Comparison of ENCODE assay signal across 8 mouse cellular contexts in the genomic region with DNA sequence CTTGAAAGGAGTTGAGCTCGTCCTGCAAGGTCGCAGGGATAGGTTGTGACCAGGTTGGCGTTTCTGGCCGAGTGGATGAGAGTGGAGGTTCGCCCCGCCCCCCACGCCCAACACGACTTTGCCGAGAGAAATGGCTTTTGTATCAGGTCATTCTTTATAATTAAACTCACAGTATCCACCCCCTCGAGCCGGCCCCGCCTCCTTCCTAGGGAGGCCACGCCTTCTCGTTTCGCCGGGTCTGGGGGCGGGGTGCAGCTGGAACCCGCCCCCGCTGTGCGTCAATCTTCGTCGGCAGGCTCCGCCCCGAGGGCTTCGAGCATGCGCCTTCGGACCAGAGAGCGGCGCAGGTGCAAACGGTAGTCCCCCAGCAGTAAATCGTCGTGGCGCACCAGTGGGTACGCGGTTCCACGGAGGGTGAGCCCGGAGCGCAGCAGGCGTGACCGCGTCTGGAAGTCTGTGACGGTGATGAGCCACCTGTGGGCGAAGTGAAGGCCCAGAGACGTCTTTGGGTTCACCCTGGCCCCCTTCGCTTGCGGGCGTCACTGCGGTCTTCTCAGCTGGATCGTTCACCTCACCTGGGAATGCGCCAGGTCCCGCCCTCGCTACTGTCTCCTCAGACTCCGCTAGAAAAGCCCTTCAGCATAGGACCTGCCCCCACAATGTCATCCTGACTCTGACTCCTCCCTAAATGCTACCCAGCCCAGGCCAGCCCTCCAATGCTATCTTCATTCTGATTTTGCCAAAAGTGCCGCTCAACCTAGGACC. TPM values are rescaled to one million over a fixed set of nuclear protein-coding genes. Genes with fewer than 3 reads are reported as not detected.
DNase-seq lines count a peak whose midpoint lies in the region; ATAC-seq and TF ChIP-seq lines count a peak whose summit lies in the region.

No protein-coding gene starts in this region.

- H3K4me3 ChIP-seq in hindbrain, embryonic 14.5 days (replicated peaks; ENCODE audit: low read length) = peak overlapping the region; percentile 43

- WGBS in hindbrain, embryonic 14.5 days = under 1% methylated on average over 54 of the region's 54 CpGs

- H3K27ac ChIP-seq in hindbrain, embryonic 14.5 days = peak overlapping the region; percentile 93

- CTCF ChIA-PET in Patski (lab: Charles Lee) = no interaction called here

- in situ Hi-C loops in Patski (cut with MboI; ENCODE audit: low pct_unique_long_range_greater_than_20kb) = loop anchor here (10.0 kb wide), 1 partner anchor 55 kb away; a partner anchor contains a TSS

- peaks cover 27% of the 10 kb centered on the region for H3K4me1 ChIP-seq in hindbrain, embryonic 14.5 days (replicated peaks; ENCODE audit: control insufficient read depth, insufficient read depth, low read length)

- POLR2A ChIA-PET in Patski (lab: Charles Lee) = interaction anchor here (0.6 to 1.2 kb wide), 2 partner anchors 23 to 88 kb away, joined by 4 read pairs; no protein-coding TSS in a partner anchor

- peak overlapping the region; percentile 84 for H3K4me2 ChIP-seq in hindbrain, embryonic 14.5 days (replicated peaks)

- H3K36me3 ChIP-seq in hindbrain, embryonic 14.5 days (replicated peaks; ENCODE audit: control insufficient read depth, insufficient read depth) = peaks cover 11% of the 10 kb centered on the region; the same call in 1 of the 2 replicates

- DNase-seq in Patski (ENCODE audit: low read depth, low spot score) = peak; percentile 42
- peak; percentile 97 to 98 for DNase-seq in cerebellum, postnatal 10 days
- peak; percentile 90 to 96 for DNase-seq in frontal cortex, postnatal 25 days (ENCODE audit: low spot score in 2 of 2)
- peak; percentile 97 for DNase-seq in hindbrain, embryonic 14.5 days (ENCODE audit: low spot score)
- peak; percentile 96 to 97 for DNase-seq in layer of hippocampus, postnatal 36 days
- DNase-seq in lung, postnatal 25 days (ENCODE audit: low spot score) = peak; percentile 91
- peak; percentile 96 for DNase-seq in retina, embryonic 14.5 days (ENCODE audit: low spot score)
- peak; percentile 87 to 88 for DNase-seq in thymus, postnatal 36 days

- H3K27me3 ChIP-seq in Patski = peaks cover 30% of the 10 kb centered on the region
- peaks cover 12% of the 10 kb centered on the region for H3K27me3 ChIP-seq in hindbrain, embryonic 14.5 days (ENCODE audit: control insufficient read depth, insufficient read depth, low read length)

- H3K9me3 ChIP-seq in hindbrain, embryonic 14.5 days (ENCODE audit: control insufficient read depth, low read length) = no peaks in the 10 kb centered on the region

- H3K9ac ChIP-seq in hindbrain, embryonic 14.5 days = peak overlapping the region; percentile 64

- no peak for TF ChIP-seq CTCF in Patski (IDR thresholded peaks at IDR 0.05)

- ATAC-seq in Patski = peak; percentile 68
- ATAC-seq in hindbrain, embryonic 14.5 days (ENCODE audit: low FRiP score) = peak; percentile 82

RNA-seq across cellular contexts. Expression of a gene that starts 23.8 kb away (rescaled TPM):
- polyA plus RNA-seq in Patski (2021) = 6.4 TPM
- polyA plus RNA-seq in hindbrain, embryonic 14.5 days (2014; fragmentation: Nextera tagmentation; extraction: Ambion mirVana) = 61.8 and 70.8 TPM in 2 replicates
- total RNA-seq in layer of hippocampus, postnatal 36 days (2021) = 10 to 100 TPM; 84.8 to 92.0 TPM

RNA-seq across cellular contexts. Expression of a gene that starts 25.5 kb away (rescaled TPM):
- polyA plus RNA-seq in Patski (2021) = 0.98 TPM
- 2.1 and 2.8 TPM in 2 replicates for polyA plus RNA-seq in hindbrain, embryonic 14.5 days (2014; fragmentation: Nextera tagmentation; extraction: Ambion mirVana)
- total RNA-seq in layer of hippocampus, postnatal 36 days (2021) = 1 to 10 TPM; 3.1 to 3.4 TPM

RNA-seq across cellular contexts. Expression of a gene that starts 50.0 kb away (rescaled TPM):
- polyA plus RNA-seq in Patski (2021) = 1.9 TPM
- polyA plus RNA-seq in hindbrain, embryonic 14.5 days (2014; fragmentation: Nextera tagmentation; extraction: Ambion mirVana) = 40.3 and 46.8 TPM in 2 replicates
- total RNA-seq in layer of hippocampus, postnatal 36 days (2021) = 100 to 1,000 TPM; 588 to 654 TPM

RNA-seq across cellular contexts. Expression of a gene that starts 53.4 kb away (rescaled TPM):
- polyA plus RNA-seq in Patski (2021) = 0.68 TPM
- 3.6 and 3.7 TPM in 2 replicates for polyA plus RNA-seq in hindbrain, embryonic 14.5 days (2014; fragmentation: Nextera tagmentation; extraction: Ambion mirVana)
- total RNA-seq in layer of hippocampus, postnatal 36 days (2021) = 1 to 10 TPM; 2.9 to 3.8 TPM

Comparison
In these comparisons a context has a peak if more than half of its experiments do, and no peak if none do; other contexts are left out.
1. Peak in every context shown above with its lines: DNase-seq, ATAC-seq, H3K4me3 ChIP-seq and H3K27ac ChIP-seq.
2. DNase-seq: peak in every context shown above with its lines; median percentile 98 in cerebellum, postnatal 10 days; 97 in hindbrain, embryonic 14.5 days; 96 in layer of hippocampus, postnatal 36 days; 96 in retina, embryonic 14.5 days; 93 in frontal cortex, postnatal 25 days; 91 in lung, postnatal 25 days; 88 in thymus, postnatal 36 days; 42 in Patski.
3. RNA of a gene that starts 50.0 kb away (polyA plus RNA-seq): 40.3 to 46.8 TPM in hindbrain, embryonic 14.5 days; 1.9 TPM in Patski (single experiment); every median in the first group is over 10 times any median in the second.